Mouse (Mus musculus) limb, embryonic 11.5 days (tissue): Measurements from ENCODE around the gene Diras1. TPM values are rescaled to one million over a fixed set of nuclear protein-coding genes. Genes with fewer than 3 reads are reported as not detected.
A peak's percentile ranks its signal among the peaks of the same experiment; 100 is the strongest.
"Not testable (repeated sequence)": the region's sequence is repeated elsewhere in the genome, so short reads cannot be mapped to it uniquely, and the experiment has no call there.

Source experiments
- ATAC-seq: fragments of 200-750 bp; cut with Nextera tagmentation; 2 replicates; pipeline ENCODE4 v1.8.0; 2017; ENCODE audit warnings: low read depth; ENCODE audit not compliant: insufficient number of reproducible peaks, low FRiP score, low TSS enrichment
- DNase-seq: peaks from one replicate; pipeline ENCODE4 v3.0.0-alpha.2; 2015; ENCODE audit warnings: low spot score
- H3K27ac ChIP-seq: fragments of 300-500 bp; sonication (generic); replicated peaks from 2 replicates; pipeline ENCODE4 v1.5.1; 2014; ENCODE audit warnings: low read depth, mild to moderate bottlenecking, low read length
- H3K27me3 ChIP-seq: fragments of 300-500 bp; sonication (generic); 2 replicates; pipeline ENCODE4 v1.6.1; 2014; ENCODE audit warnings: mild to moderate bottlenecking, low read length, mixed read lengths; ENCODE audit not compliant: control insufficient read depth, insufficient read depth
- H3K36me3 ChIP-seq: fragments of 300-500 bp; sonication (generic); 2 replicates; pipeline ENCODE4 v1.6.1; 2014; ENCODE audit warnings: mild to moderate bottlenecking, low read length, moderate library complexity, mixed read lengths; ENCODE audit not compliant: control insufficient read depth, insufficient read depth
- H3K4me1 ChIP-seq: fragments of 300-500 bp; sonication (generic); 2 replicates; pipeline ENCODE4 v1.6.1; 2014; ENCODE audit warnings: low read length, mixed read lengths; ENCODE audit not compliant: control insufficient read depth, insufficient read depth
- H3K4me2 ChIP-seq: fragments of 300-500 bp; sonication (generic); 2 replicates; pipeline ENCODE4 v1.6.1; 2014; ENCODE audit warnings: low read depth, mild to moderate bottlenecking, moderate library complexity; ENCODE audit not compliant: severe bottlenecking
- H3K4me3 ChIP-seq: fragments of 300-500 bp; sonication (generic); 2 replicates; pipeline ENCODE4 v1.5.1; 2014; ENCODE audit warnings: low read depth, low read length
- H3K9ac ChIP-seq: fragments of 300-500 bp; sonication (generic); 2 replicates; pipeline ENCODE4 v1.6.1; 2014; ENCODE audit warnings: mild to moderate bottlenecking, low read length
- H3K9me3 ChIP-seq: fragments of 300-500 bp; sonication (generic); 2 replicates; pipeline ENCODE4 v1.6.1; 2016; ENCODE audit warnings: low read length; ENCODE audit not compliant: control insufficient read depth
- WGBS: fragments of 180-500 bp; shearing (Covaris S2); extraction: QIAGEN DNeasy Blood & Tissue Kit; methylation state at CpG from one replicate; pipeline ENCODE4 v1.1.7; 2014; 5-methylcytosine and 5-hydroxymethylcytosine counted together
- polyA plus RNA-seq: library from polyadenylated mRNA; unstranded; fragments of >200 nt; fragmentation: Nextera tagmentation; extraction: Ambion mirVana; gene quantifications from 2 replicates; pipeline ENCODE4 v1.2.1, GENCODE M21; 2014

The Diras1 gene
- polyA plus RNA-seq, 1 experiment from 2014 or later: 0.07 TPM

DNA sequence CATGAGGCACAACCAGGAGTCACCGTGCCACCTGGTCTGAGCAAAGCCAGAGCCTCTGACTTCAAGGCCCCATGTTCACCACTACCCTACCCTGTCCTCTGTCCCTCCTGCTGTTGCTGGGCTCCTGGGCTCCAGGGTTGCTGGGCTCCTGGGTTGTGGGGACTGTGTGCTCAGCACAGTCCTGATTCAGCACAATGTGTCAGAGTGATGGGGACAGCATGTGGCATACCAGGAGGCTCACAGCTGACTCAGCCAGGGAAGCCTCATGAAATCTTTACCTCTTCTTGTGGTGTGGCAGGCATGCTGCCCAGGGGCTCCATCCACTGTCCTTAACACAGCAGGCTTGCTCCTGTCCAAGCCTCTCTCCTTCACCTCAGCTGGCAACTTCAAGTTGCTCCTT, 33.5 kb downstream of the Diras1 start:
- Histone ChIP-seq H3K9ac (no peak overlapping the region), H3K27ac (no peak overlapping the region), H3K4me1 (0 out of 2 replicates have a peak, but pooled peaks cover 4% of the 10 kb centered on the region), H3K4me2 (no peak overlapping the region), H3K36me3 (no peaks in the 10 kb centered on the region), H3K9me3 (no peaks in the 10 kb centered on the region), H3K4me3 (no peak overlapping the region), H3K27me3 (peaks cover 8% of the 10 kb centered on the region)
- DNase-seq: no peak
- no peak for ATAC-seq
- WGBS: 75% methylated on average over 1 of the region's 1 CpGs

DNA sequence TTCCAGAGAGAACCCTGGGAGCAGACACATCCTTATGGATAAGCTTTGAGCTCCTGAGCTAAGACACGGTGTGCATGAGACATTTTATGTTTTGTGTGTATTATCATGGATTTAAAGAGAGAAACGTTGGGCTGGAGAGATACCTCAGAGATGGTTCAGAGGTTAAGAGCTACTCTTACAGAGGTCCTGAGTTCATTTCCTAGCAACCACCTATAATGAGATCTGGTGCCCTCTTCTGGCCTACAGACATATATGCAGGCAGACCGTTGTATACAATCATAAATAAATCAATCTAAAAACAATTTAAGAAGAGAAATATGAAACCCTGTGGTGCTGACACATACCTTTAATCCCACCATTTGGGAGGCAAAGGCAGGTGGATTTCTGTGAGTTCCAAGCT, 34.5 kb downstream of the Diras1 start:
- Histone ChIP-seq H3K27ac (no peak overlapping the region), H3K36me3 (no peaks in the 10 kb centered on the region), H3K4me1 (0 out of 2 replicates have a peak, but pooled peaks cover 4% of the 10 kb centered on the region), H3K4me3 (no peak overlapping the region), H3K4me2 (no peak overlapping the region), H3K27me3 (peaks cover 18% of the 10 kb centered on the region), H3K9me3 (no peaks in the 10 kb centered on the region), H3K9ac (no peak overlapping the region)
- 16% methylated on average over 3 of the region's 3 CpGs for WGBS
- ATAC-seq: no peak
- no peak for DNase-seq

- Histone ChIP-seq H3K9ac (no peak overlapping the region), H3K4me2 (no peak overlapping the region), H3K4me1 (peaks cover 8% of the 10 kb centered on the region; the same call in 1 of the 2 replicates), H3K27me3 (peaks cover 24% of the 10 kb centered on the region), H3K9me3 (no peaks in the 10 kb centered on the region), H3K36me3 (no peaks in the 10 kb centered on the region), H3K27ac (no peak overlapping the region), H3K4me3 (no peak overlapping the region)
- no peak for ATAC-seq
- 61% methylated on average over 7 of the region's 7 CpGs for WGBS
- DNase-seq: no peak
Observed at GRCm38 (mm10) chr10:80990406-80990805, 35.1 kb downstream of the Diras1 start.

DNA sequence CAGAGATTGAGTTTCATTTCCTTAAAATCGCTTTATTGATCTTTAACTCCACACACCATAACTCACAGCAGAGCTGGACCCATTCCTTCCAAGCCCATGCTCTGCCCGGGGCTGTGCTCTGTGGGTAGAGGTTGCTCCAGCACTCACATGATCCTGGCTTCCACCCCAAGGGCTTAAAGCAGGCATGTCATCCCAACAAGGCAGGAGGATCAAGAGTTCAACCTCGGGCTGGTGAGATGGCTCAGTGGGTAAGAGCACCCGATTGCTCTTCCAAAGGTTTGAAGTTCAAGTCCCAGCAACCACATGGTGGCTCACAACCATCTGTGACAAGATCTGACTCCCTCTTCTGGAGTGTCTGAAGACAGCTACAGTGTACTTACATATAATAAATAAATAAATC, 35.6 kb downstream of the Diras1 start:
- H3K27me3 ChIP-seq: peaks cover 27% of the 10 kb centered on the region

GRCm38 (mm10) chr10:80989446-80989845, 36.0 kb downstream of the Diras1 start:
- Histone ChIP-seq H3K9ac (no peak overlapping the region), H3K4me1 (peaks cover 5% of the 10 kb centered on the region; the same call in 1 of the 2 replicates)

More for the DNA sequence above, 35.6 kb downstream of the Diras1 start:
- 57% methylated on average over 4 of the region's 4 CpGs for WGBS
- not testable (repeated sequence) for H3K36me3 ChIP-seq, H3K9me3 ChIP-seq, ATAC-seq, H3K27ac ChIP-seq, H3K9ac ChIP-seq, DNase-seq, H3K4me1 ChIP-seq, H3K4me3 ChIP-seq, H3K4me2 ChIP-seq

GRCm38 (mm10) chr10:80987709-80988441, 37.6 kb downstream of the Diras1 start:
- H3K27me3 ChIP-seq: peaks cover 37% of the 10 kb centered on the region
- no peaks in the 10 kb centered on the region for H3K9me3 ChIP-seq
- peak; percentile 75 for ATAC-seq
- no peak overlapping the region for H3K4me3 ChIP-seq
- 9% methylated on average over 10 of the region's 10 CpGs for WGBS
- no peak overlapping the region; the same call in 1 of the 2 replicates for H3K4me2 ChIP-seq
- no peak overlapping the region for H3K27ac ChIP-seq
- peaks cover 5% of the 10 kb centered on the region; the same call in 1 of the 2 replicates for H3K4me1 ChIP-seq
- 0 out of 2 replicates have a peak overlapping the region, but pooled peaks have one; percentile 3 for H3K9ac ChIP-seq
- peak; percentile 92 for DNase-seq
- H3K36me3 ChIP-seq: no peaks in the 10 kb centered on the region

More at GRCm38 (mm10) chr10:80989446-80989845, 36.0 kb downstream of the Diras1 start:
- Histone ChIP-seq H3K9me3 (no peaks in the 10 kb centered on the region), H3K27ac (no peak overlapping the region), H3K4me2 (no peak overlapping the region), H3K4me3 (no peak overlapping the region), H3K27me3 (peaks cover 31% of the 10 kb centered on the region), H3K36me3 (no peaks in the 10 kb centered on the region)
- ATAC-seq (no peak), DNase-seq (no peak)
- WGBS: 64% methylated on average over 6 of the region's 6 CpGs

DNA sequence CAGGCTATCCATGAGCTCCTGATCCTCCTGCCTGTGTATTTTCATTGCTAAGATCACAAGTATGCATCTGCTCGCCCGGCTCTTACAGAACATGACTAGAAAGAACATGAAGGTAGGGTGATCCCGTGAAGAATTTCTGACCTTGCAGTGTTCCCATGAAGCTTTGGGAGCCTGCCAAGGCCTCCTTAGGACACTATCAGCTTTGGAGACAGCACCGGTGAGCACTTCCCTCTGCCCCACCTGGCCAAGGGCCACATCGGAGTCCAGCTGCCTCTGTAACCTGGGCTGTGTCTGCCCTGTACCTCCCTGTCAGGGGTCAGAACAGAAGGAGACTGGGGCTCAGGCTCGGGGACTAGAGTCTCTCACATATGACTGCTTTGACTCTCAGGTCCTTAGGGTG, 38.7 kb downstream of the Diras1 start:
- H3K9me3 ChIP-seq: no peaks in the 10 kb centered on the region
- DNase-seq (no peak), ATAC-seq (no peak)
- no peak overlapping the region for H3K4me3 ChIP-seq
- no peak overlapping the region for H3K27ac ChIP-seq
- H3K36me3 ChIP-seq: no peaks in the 10 kb centered on the region
- H3K4me1 ChIP-seq: peaks cover 5% of the 10 kb centered on the region; the same call in 1 of the 2 replicates
- H3K9ac ChIP-seq: no peak overlapping the region
- peaks cover 37% of the 10 kb centered on the region for H3K27me3 ChIP-seq
- WGBS: 76% methylated on average over 6 of the region's 6 CpGs
- no peak overlapping the region for H3K4me2 ChIP-seq

GRCm38 (mm10) chr10:80985970-80986701, 39.3 kb downstream of the Diras1 start:
- no peak overlapping the region for H3K27ac ChIP-seq
- H3K36me3 ChIP-seq: no peaks in the 10 kb centered on the region
- peaks cover 5% of the 10 kb centered on the region; the same call in 1 of the 2 replicates for H3K4me1 ChIP-seq
- ATAC-seq (no peak), DNase-seq (no peak)
- no peaks in the 10 kb centered on the region for H3K9me3 ChIP-seq
- H3K4me2 ChIP-seq: 0 out of 2 replicates have a peak overlapping the region, but pooled peaks have one; percentile 7
- peaks cover 37% of the 10 kb centered on the region for H3K27me3 ChIP-seq
- H3K4me3 ChIP-seq: no peak overlapping the region
- H3K9ac ChIP-seq: no peak overlapping the region
- WGBS: 35% methylated on average over 13 of the region's 13 CpGs
